Mouse (Mus musculus) bone marrow, adult 2 months (tissue): ENCODE results near the gene Srgap3.

ENCODE experiments used
- CTCF ChIP-seq: fragments of 200-500 bp; IDR thresholded peaks from 2 replicates; pipeline ENCODE4 v1.5.1; 2011; ENCODE audit warnings: low read length, control low read depth; ENCODE audit not compliant: control insufficient read depth, insufficient read depth
- POLR2A ChIP-seq: fragments of 200-500 bp; IDR thresholded peaks from 2 replicates; pipeline ENCODE4 v1.6.1; 2011; ENCODE audit warnings: low read depth, mild to moderate bottlenecking, control low read depth, low read length, borderline replicate concordance; ENCODE audit not compliant: control insufficient read depth

GRCm38 (mm10) chr6:112955773-112956172 lies 8.7 kb upstream of the Srgap3 start:
- no peak for TF ChIP-seq CTCF
- no peak for TF ChIP-seq POLR2A
